Mouse (Mus musculus) spleen, adult 10 weeks (tissue): ENCODE measurements around the gene Cic. TPM values are rescaled to one million over a fixed set of nuclear protein-coding genes. Genes with fewer than 3 reads are reported as not detected.

Experiments
- polyA plus RNA-seq: library from polyadenylated mRNA; stranded (reverse); fragments of 350-450 nt; fragmentation: Illumina TruSeq; extraction: RNeasy Lipid Tissue Mini Kit (QIAGEN cat#74804); gene quantifications from one replicate; pipeline ENCODE4 v1.2.3, GENCODE M21; 2015; ENCODE audit warnings: low replicate concordance; ENCODE audit not compliant: insufficient read depth

The Cic gene
- 85.9 TPM for polyA plus RNA-seq

DNA sequence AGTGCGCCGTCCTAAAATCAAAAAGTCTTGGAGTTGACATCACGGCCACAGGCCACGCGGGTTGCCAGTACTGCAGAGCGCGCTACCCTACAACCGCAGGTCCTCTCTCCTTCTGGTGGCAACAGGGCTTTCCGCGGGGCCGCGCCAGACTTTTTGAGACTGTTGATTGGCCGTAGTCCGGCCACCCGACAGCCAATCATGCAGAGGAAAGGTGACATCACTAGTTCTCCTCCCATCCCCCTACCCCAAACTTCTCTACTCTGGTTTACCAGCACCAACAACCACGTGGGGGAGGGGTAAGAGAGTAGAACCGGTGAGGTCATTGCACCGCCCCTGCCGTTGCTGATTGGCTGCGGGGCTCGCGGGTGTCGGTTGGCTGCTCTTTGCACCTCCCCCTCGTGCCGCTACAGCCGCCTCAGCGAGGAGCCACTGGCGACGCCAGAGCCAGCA, at the start of gene Cic:
Cic (plus strand) TSS at position 404 of the 450 bp plus-strand sequence.

DNA sequence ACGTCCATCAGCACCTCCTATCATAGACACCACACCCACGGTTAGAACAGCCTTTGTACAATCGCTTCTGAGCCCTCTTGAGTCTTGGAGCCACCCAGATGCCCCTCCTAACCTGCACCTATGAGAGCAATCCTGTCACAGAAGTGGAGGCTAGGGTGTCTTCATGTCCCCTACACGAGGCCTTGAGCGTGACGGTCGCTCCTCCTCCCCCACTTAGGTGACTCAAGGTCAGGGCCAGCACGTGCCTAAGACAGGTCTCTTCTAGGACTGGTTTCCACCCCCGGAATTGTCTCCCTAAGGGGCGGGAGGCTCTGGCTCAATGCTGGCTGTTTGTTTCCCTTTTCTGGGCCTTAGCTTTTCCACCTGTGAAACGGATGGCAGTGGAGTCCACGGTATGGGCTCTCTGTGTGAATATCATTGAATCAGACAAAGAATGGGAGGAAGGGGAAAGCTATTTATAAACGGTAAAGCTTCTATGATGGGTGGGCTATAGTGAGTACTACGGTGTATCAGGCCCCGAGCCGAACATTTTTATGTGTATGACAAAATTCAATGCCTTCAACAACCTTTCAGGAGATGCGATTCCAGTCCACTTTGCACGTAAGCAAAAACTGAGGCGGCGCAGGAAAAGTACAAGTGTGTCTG, 46.9 kb upstream of the Cic start, which contains the start of gene Dedd2:
Dedd2 (minus strand) TSS at position 159 of the 645 bp plus-strand sequence.

DNA sequence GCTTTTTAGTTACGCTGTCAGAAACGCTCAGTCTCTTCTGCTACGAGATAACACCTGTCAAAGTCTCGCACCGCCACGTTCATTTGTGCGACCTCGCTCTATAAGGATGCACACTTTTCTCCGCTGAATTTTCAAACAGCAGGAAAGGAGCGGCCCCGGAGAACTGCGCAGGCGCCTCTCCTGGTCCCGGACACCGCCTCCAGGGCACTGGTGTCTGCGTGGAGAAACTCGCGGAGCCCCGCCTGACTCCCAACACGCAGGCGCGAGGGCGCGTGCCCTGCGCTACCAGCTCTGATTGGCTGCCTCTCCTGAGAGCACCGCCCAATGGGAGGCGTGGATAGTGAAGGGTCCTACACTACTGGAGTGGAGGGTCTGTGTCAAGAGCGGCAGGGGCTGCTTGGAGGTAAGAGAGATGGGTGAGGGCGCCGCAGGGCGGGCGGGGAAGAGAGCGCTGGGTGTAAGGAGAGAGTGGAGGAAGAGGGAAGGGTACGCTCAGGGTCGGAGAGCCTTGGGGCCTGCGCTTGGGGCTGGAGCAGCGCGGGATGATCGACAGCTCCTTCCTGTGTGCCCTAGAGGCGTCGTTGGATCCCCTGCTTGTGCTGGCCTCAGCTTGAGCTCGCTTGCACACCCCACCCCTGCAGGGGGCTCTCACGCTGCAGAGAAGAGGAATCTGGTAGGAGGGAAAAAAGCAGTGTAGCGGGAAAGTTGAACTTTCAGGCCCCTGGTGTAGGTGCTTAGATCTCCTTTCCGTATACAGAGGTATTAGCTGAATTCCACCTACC, 46.2 kb upstream of the Cic start, which contains the start of gene Zfp526:
Zfp526 (plus strand) TSS at position 324 of the 782 bp plus-strand sequence.

DNA sequence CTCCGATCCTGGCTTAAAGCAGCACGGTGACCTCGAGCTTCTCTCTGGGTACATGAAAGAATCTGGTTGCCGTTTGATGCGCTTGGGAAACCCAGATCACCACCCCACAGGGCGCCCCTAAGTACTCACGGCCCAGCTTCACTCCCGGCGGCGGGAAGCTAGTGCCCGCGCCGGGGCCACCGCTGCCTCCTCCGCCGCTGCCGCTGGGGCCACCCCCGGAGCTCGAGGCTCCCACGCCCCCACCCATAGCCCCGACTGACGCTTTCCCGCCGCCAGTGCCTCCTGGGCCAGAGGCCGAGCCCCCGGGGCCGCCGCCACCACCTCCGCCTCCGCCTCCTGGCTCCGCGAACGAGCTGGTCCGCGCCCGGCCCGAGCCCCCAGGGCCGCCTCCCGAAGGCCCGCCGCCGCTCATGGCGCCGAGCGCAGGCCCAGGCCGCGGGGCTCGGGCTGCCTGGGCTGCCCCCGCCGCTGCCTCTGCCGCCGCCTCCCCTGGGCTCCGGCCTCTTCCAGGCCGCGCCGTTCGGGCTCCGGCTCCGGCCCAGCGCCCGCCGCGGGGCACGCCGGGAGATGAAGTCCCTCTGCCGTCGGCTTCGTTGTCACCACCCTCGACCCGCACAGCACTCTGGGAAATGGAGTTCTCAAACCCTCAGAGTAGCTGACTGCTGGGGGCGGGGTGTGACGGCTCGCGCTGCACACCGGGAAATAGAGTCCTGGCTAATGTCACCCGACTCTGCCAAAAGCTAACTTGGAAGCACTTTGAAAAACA, 30.1 kb upstream of the Cic start, which contains the start of gene Gsk3a:
Gsk3a (minus strand) TSS at position 603 of the 766 bp plus-strand sequence.

DNA sequence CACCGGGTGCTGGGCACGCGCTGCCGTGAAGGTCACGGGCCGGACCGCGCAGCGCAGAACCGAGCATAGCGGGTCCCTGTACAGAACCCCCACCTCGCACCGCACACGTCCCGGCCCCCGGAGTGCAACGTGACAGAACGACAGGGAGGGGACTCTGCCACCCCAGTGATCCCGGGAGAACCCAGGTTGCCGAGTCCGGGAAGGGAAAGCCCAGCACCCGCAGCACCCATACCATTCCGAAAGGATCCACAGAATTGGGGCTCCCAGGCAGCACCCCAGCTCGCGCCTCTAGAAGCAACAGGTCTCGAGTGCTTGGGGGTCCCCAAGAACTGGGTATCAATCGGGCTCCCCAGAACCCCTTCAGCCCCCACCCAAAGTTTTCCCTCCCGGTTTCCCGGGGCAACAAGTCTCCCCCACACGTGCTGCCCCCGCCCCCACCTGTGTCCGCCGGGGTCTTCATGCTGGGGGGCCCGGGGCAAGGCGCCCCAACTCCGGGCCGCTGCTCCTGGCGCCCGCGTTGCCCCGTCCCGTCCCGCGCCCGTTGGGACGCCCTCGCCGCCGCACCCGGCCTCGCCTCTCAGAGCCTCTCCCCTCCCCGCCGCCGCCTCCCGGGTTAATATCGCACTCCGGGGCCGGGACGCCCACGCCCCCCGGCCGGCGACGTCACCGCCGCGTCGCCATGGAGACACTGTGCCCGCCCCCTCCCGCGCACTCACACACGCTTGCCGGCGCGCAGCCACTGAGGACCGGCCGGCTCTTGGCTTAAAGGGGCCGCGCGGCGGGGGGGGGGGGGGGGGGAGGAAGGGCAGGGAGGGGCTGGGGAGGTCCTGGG, 17.1 kb upstream of the Cic start, which contains the start of gene Erf:
Erf (minus strand) TSS at position 621 of the 832 bp plus-strand sequence.

DNA sequence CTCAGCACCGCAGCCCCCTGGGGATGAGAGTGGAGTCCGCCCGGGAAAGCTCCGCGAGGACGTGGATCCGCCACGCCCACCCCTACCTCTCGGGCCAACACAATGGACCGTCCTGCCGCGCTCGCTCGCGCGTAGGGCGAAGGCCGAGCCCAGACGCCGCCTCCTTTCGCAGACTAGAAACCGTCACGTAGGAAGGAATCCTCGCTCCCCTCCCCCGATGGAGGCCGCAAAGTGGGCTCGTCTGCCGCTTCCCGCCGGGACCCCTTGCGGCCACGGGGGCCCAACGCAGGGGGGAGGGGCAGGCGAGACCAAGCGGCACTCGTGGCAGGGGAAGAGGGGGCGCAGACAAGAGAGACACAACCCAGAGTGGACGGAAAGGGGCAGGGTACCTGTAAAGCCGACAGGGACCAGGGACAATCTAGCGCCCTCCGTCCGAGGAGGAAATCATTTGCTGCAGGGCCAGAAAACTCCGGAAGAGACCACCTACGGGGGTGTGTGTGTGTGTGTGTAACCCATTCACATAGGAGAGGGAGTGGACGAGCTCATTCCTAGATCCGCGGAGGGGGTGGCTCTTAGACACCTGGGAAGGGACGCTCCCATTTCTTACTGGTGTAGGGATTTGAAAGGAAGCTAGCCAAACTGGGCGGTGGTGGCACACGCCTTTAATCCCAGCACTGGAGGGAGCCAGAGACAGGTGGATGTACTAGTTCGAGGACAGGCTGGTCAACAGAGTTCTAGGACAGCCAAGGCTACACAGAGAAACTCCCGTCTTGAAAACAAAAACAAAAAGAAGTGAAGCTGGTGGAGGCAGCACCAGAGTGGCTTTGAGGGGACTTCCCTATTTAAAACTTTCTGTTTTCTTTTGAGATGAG, 30.2 kb downstream of the Cic start, which contains the start of gene Pafah1b3:
Pafah1b3 (minus strand) TSS at position 533 of the 872 bp plus-strand sequence.

DNA sequence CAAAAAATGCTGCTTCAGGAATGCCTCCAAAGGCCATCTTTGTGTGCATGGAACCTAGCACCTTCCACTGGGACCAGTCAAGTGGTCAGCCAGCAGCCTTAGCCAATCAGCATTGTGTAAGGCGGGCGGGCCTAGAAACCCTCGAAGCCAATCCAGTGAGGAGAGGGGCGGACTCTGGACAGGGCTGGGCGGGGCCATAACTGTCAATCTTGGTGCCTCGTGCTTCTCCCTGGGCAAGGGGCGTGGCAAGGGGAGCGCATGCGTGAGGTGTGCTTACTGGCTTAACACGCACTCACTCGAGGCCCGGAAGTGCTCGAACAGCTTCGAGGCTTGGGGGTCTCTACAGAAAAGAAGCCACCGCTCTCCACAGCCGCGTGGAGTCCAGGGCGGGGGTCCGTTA, 33.6 kb downstream of the Cic start, which contains the start of gene Prr19:
Prr19 (plus strand) TSS at position 349 of the 400 bp plus-strand sequence.

DNA sequence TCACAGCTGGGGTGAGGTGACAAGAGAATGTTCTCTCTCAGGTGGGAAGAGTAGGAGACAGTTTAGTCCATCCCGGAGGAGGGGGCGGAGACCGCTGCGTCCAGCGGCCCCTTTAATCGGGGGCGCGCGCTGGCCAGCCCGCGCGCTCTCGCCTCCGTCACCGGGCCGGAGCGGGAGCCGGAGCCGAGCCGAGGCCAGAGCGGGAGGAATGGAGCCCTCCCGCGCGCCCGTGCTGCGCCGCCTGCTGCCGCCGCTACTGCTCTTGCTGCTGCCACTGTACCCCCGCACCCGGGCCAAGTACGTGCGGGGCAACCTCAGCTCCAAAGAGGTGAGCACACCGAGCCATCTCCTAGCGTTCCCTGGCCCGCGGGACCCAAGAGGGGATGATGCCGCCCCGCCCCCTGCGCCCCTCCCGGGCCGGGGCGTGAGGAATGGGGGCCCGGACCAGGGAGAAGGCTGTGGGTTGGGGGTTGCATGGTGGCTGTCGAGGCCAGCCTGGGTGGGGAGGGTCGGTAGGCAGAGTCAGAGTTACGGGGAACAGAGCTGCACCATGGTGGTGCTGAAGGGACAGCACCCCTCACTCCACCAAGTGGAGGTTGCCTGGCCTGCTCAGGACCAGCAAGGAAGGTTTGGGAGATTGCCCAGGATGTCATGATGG, 38.6 kb downstream of the Cic start, which contains the start of gene Tmem145:
Tmem145 (plus strand) TSS at position 151 of the 658 bp plus-strand sequence.

DNA sequence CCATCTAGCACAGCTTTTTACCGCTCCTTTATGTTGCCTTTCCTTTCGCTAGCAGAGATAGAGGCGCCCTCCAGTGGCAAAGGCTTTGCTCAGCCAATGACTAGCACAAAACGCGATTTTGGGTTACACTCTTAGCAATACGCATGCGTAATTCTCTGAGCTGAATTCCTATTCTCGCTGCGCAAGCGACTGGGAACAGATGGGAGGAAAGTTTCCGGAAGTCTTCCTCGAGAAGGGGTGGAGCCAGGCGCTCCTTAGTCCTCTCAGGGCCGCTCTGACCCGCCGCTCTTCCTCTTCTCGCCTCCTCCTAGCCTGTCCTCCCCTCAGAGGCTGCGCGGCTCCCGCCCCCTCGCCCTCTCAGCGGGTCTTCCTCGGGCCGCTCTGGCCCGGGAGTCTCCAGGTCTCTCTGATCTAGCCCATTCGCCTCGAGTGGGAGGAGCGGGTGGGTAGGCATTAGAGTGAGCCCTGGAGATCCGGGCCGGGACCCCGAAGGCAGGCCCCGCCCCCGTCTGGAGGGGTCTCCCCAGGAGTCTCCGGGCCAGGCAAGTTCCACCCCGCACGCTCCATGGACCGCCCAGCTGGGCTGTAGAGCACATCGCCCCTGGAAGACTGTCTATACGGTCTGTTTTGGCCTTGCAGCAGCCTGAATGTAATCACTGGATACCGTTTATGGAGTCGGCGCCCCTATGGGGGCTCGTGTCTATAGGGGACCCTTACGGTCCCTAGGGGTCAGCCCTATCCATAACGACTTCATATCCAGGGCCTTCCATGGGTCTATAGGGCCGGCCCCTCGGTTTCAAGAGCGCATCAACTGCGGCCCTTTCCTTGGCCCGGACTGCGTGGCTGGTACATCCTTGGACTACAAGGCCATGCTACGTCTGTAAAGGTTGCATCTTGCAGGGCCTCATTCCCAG, 49.3 kb downstream of the Cic start, which contains the start of gene Megf8:
Megf8 (plus strand) TSS at position 633 of the 914 bp plus-strand sequence.

Other genes with a start within 250 kb of the Cic start
- 2.4 TPM for gene Grik5, start 195.4 kb upstream of the Cic start, polyA plus RNA-seq
- 1.7 TPM for gene Zfp574, start 195.1 kb upstream of the Cic start, polyA plus RNA-seq
- 34.8 TPM for gene Pou2f2, start 88.0 kb upstream of the Cic start, polyA plus RNA-seq
- gene Dedd2, start 47.1 kb upstream of the Cic start, polyA plus RNA-seq = 21.2 TPM
- 6.4 TPM for gene Zfp526, start 46.3 kb upstream of the Cic start, polyA plus RNA-seq
- 56.1 TPM for gene Gsk3a, start 29.9 kb upstream of the Cic start, polyA plus RNA-seq
- 4.6 TPM for gene Erf, start 16.9 kb upstream of the Cic start, polyA plus RNA-seq
- gene Pafah1b3, start 30.3 kb downstream of the Cic start, polyA plus RNA-seq = 21.5 TPM
- not detected for gene Prr19, start 33.7 kb downstream of the Cic start, polyA plus RNA-seq
- gene Tmem145, start 38.4 kb downstream of the Cic start, polyA plus RNA-seq = not detected
- gene Megf8, start 49.5 kb downstream of the Cic start, polyA plus RNA-seq = 2.7 TPM
- gene Cnfn, start 102.0 kb downstream of the Cic start, polyA plus RNA-seq = not detected
- gene Lipe, start 131.0 kb downstream of the Cic start, polyA plus RNA-seq = 9.6 TPM
- gene Cxcl17, start 145.2 kb downstream of the Cic start, polyA plus RNA-seq = not detected
- 51.9 TPM for gene Ceacam1, start 209.9 kb downstream of the Cic start, polyA plus RNA-seq